Mouse (Mus musculus) bone marrow macrophage, adult 2 months (primary cell): Measurements from ENCODE around the gene Prkcb.

Source experiments
- CTCF ChIP-seq: IDR thresholded peaks from 2 replicates; pipeline ENCODE4 v1.5.1; 2012; ENCODE audit warnings: low read depth, mild to moderate bottlenecking, low read length, moderate library complexity
- POLR2A ChIP-seq: IDR thresholded peaks from 2 replicates; pipeline ENCODE4 v1.6.1; 2012; ENCODE audit warnings: mild to moderate bottlenecking, low read depth, low read length, borderline replicate concordance

DNA sequence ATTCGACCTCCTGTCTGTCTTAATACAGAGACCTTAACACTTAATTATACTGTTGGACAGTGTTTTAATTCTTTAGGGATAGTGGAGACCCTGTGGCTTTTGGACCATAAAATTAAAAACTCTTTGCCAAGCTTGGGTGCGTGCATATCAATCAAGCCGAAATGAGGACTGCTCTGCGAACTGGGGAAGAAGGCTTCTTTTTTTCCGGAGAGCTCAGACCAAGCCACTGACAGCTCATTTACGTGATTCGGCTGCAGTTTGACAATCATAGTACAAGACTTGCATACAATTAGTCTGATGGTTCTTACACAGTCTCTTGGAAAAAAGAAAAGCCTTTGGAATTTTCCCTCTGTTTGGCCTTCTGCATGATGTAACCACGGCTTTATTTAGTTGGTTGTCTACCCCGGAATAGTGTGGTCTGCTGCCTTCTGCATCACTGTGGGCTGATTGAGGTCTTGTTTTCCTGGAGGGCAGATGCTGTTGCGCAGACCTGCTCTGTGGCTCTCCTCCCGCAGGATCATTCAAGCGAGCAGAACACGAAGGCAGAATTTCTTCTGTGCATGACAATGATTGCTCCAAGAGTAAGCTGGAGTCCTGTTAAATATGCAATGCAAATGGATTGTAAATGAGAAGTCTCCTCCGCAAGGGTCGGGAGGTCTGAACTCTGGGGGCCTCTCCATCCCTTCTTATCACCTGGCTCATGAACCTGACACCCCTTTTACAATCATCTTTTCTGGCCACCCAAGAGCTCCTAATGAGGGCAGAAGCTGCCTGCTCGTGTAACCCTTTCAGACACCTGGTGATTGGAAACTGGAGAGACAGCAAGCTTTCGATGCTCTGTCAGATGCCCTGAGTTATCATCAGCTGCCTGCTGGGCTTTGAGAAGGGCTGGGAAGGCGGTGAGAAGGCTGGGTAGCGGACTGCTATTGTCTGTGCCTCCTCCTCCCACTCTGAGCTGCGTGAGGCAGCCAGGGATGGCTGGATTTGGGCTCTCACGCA is 189.3 kb downstream of the Prkcb start:
- TF ChIP-seq CTCF (no peak), POLR2A (no peak)
